Comparison of ENCODE assay signal across 15 mouse cellular contexts in genomic region chr14:35453702-35454101, GRCm38 (mm10).
DNase-seq lines count a peak whose midpoint lies in the region.
"Had no signal": no experiment of that assay in that cellular context is flagged by ENCODE, and none has a peak within 500 bp of the region (broad histone marks: within the 10 kb centered on the region; RNA-seq: fewer than 3 reads in every experiment).

No protein-coding gene starts in this region.

- intact Hi-C loops in left cerebral cortex, postnatal 10 days (cut with DNase I) = no loop called here

- DNase-seq in frontal cortex, postnatal 36 days (ENCODE audit: low spot score in 2 of 2) = peak; percentile 16 to 47
- no peak for DNase-seq in frontal cortex, postnatal 25 days (ENCODE audit: low spot score in 2 of 2)
- DNase-seq in left cerebral cortex, adult 18-20 months (ENCODE audit: low spot score in 2 of 2) = peak; percentile 30 to 45
- no peak for DNase-seq in left cerebral cortex, postnatal 10 days (ENCODE audit: extremely low spot score in 1 of 2, low spot score in 2 of 2)
- DNase-seq in right cerebral cortex, postnatal 25 days = peak; percentile 23
- no peak for DNase-seq in right cerebral cortex, postnatal 10 days (ENCODE audit: low spot score in 2 of 2)
- no peak for DNase-seq in heart, adult 11 months
- DNase-seq: adrenal gland, postnatal 10 days; cerebellum, adult 11-12 months; cerebellum, adult 9-10 months; cerebellum, postnatal 25 days; gastrocnemius, postnatal 36 days; heart, adult 18-20 months; heart, postnatal 10 days; heart, postnatal 4 days had no signal

Comparison
In these comparisons a context has a peak if more than half of its experiments do, and no peak if none do; other contexts are left out.
1. DNase-seq: peak in frontal cortex, postnatal 36 days (2 of 2), left cerebral cortex, adult 18-20 months (2 of 2) and right cerebral cortex, postnatal 25 days (single experiment); none in frontal cortex, postnatal 25 days (0 of 2), left cerebral cortex, postnatal 10 days (0 of 2), right cerebral cortex, postnatal 10 days (0 of 2) and heart, adult 11 months (single experiment).